Comparison of ENCODE assay signal across 8 mouse cellular contexts in the genomic region with DNA sequence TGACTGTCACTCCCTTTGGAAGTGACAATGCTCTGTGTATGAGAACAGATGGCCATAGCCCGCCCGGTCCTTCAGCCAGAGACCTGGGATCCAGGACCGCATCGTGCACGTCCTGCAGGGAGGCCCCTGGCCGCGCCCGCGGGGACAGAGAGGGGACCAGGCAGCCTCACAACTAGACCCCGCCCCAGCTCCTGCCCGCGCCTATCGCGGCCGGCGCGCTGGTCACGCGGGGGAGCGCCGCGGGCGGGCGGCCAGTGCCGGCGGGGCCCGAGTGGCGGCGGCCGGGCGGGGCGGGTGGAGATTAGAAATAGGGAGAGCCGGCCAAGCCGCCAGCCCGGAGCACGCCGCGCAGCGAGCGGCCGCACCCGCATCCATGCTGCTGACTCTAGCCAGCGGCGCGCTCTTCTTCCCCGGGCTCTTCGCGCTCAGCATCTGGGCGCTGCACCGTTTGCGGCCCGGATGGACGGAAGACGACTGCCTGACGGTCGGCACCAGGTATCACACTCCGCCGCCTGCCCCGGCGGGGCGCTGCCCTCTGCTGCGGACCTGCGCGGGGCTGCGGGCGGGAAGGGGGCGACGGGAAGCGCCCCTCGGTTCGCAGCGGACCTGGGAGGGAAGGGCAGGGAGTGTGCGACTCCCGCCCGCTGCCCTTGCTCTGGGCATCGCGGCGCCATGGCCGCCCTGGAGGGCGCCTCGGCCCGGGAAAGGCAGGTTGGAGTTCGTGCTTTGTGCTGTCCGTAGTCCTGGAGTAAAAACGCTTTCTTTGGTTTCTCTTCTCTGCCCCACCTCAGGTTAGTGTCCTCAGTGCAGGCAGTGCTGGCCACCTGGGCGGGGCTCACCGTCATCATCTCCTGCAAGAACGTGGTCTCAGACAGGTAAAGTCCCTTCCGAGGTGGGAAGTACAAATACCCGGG. TPM values are rescaled to one million over a fixed set of nuclear protein-coding genes. Genes with fewer than 3 reads are reported as not detected.
DNase-seq lines count a peak whose midpoint lies in the region; ATAC-seq and TF ChIP-seq lines count a peak whose summit lies in the region.

No protein-coding gene starts in this region.

- DNase-seq in ES-CJ7 (ENCODE audit: low read depth, low spot score): peak; percentile 28
- peak; percentile 90 to 93 for DNase-seq in cerebellum, adult 2 months
- peak; percentile 85 for DNase-seq in forebrain, postnatal 0 days
- DNase-seq in heart, postnatal 36 days: peak; percentile 88 to 90
- peak; percentile 85 to 88 for DNase-seq in layer of hippocampus, adult 2 months (ENCODE audit: low spot score in 2 of 2)
- DNase-seq in lung, adult 2 months: peak; percentile 83

- H3K27me3 ChIP-seq in cerebellum, adult 2 months (ENCODE audit: control insufficient read depth, insufficient read depth, low read length): no peaks in the 10 kb centered on the region
- H3K27me3 ChIP-seq in forebrain, postnatal 0 days (ENCODE audit: insufficient read depth, low read length): no peaks in the 10 kb centered on the region
- H3K27me3 ChIP-seq in neural tube, embryonic 14.5 days (ENCODE audit: control insufficient read depth, insufficient read depth, low read length): no peaks in the 10 kb centered on the region; the same call in 1 of the 2 replicates
- no peaks in the 10 kb centered on the region for H3K27me3 ChIP-seq in testis, adult 2 months (ENCODE audit: control insufficient read depth, insufficient read depth, low read length)

- peak overlapping the region; percentile 72 for H3K27ac ChIP-seq in cerebellum, adult 2 months (ENCODE audit: insufficient read depth, low read length)
- H3K27ac ChIP-seq in forebrain, postnatal 0 days (ENCODE audit: low read depth, low read length): peak overlapping the region; percentile 80
- peak overlapping the region; percentile 90 for H3K27ac ChIP-seq in layer of hippocampus, adult 2 months
- H3K27ac ChIP-seq in neural tube, embryonic 14.5 days (ENCODE audit: low read depth, low read length): peak overlapping the region; percentile 63
- no peak overlapping the region for H3K27ac ChIP-seq in testis, adult 2 months (ENCODE audit: control insufficient read depth, insufficient read depth, low read depth, low read length)

- peaks cover 26% of the 10 kb centered on the region for H3K36me3 ChIP-seq in forebrain, postnatal 0 days (ENCODE audit: insufficient read depth)
- 0 out of 2 replicates have a peak, but pooled peaks cover 4% of the 10 kb centered on the region for H3K36me3 ChIP-seq in neural tube, embryonic 14.5 days (ENCODE audit: control insufficient read depth, insufficient read depth, low read length)
- H3K36me3 ChIP-seq in testis, adult 2 months (ENCODE audit: control insufficient read depth, insufficient read depth, low read length): no peaks in the 10 kb centered on the region

- intact Hi-C loops in heart, postnatal 36 days (cut with DNase I): no loop called here

- ATAC-seq in forebrain, postnatal 0 days: peak; percentile 99
- peak; percentile 99 for ATAC-seq in neural tube, embryonic 14.5 days (ENCODE audit: low read depth)

- no peak for TF ChIP-seq CTCF in cerebellum, adult 2 months (IDR thresholded peaks at IDR 0.05; ENCODE audit: borderline replicate concordance, insufficient read depth, low read depth, low read length)
- TF ChIP-seq CTCF in forebrain, postnatal 0 days (IDR thresholded peaks at IDR 0.05; ENCODE audit: low read depth): peak; percentile 45
- TF ChIP-seq CTCF in layer of hippocampus, adult 2 months (conservative IDR thresholded peaks at IDR 0.05): peak; percentile 35
- no peak for TF ChIP-seq CTCF in lung, adult 2 months (IDR thresholded peaks at IDR 0.05; ENCODE audit: insufficient read depth, low read length)
- no peak for TF ChIP-seq CTCF in testis, adult 2 months (IDR thresholded peaks at IDR 0.05; ENCODE audit: control insufficient read depth, insufficient read depth, insufficient replicate concordance, low read depth, low read length)

- H3K4me1 ChIP-seq in cerebellum, adult 2 months (ENCODE audit: control insufficient read depth, insufficient read depth, low read length): peaks cover 4% of the 10 kb centered on the region; the same call in 1 of the 2 replicates
- no peaks in the 10 kb centered on the region for H3K4me1 ChIP-seq in forebrain, postnatal 0 days (ENCODE audit: insufficient read depth)
- H3K4me1 ChIP-seq in lung, adult 2 months (ENCODE audit: control insufficient read depth, insufficient read depth, low read length): peaks cover 2% of the 10 kb centered on the region; the same call in 1 of the 2 replicates
- H3K4me1 ChIP-seq in neural tube, embryonic 14.5 days (ENCODE audit: control insufficient read depth, insufficient read depth, low read length): peaks cover 11% of the 10 kb centered on the region
- peaks cover 7% of the 10 kb centered on the region for H3K4me1 ChIP-seq in testis, adult 2 months (ENCODE audit: control insufficient read depth, insufficient read depth, low read length)

- peak; percentile 82 for TF ChIP-seq POLR2A in cerebellum, adult 2 months (IDR thresholded peaks at IDR 0.05; ENCODE audit: borderline replicate concordance, insufficient read depth, low read length)
- TF ChIP-seq POLR2A in lung, adult 2 months (IDR thresholded peaks at IDR 0.05; ENCODE audit: borderline replicate concordance, extremely low read depth, low read depth, low read length): peak; percentile 78; the same call in 1 of the 2 replicates
- no peak for TF ChIP-seq POLR2A in testis, adult 2 months (IDR thresholded peaks at IDR 0.05; ENCODE audit: control insufficient read depth, low read depth, low read length)

- peak overlapping the region; percentile 80 for H3K4me3 ChIP-seq in cerebellum, adult 2 months (replicated peaks; ENCODE audit: insufficient read depth, low read depth, low read length)
- H3K4me3 ChIP-seq in forebrain, postnatal 0 days (ENCODE audit: low read depth, low read length): peak overlapping the region; percentile 90
- peak overlapping the region; percentile 96 for H3K4me3 ChIP-seq in layer of hippocampus, adult 2 months
- H3K4me3 ChIP-seq in lung, adult 2 months (replicated peaks; ENCODE audit: extremely low read depth, low read depth, low read length): peak overlapping the region; percentile 86
- peak overlapping the region; percentile 76 for H3K4me3 ChIP-seq in neural tube, embryonic 14.5 days (ENCODE audit: low read depth, low read length)
- peak overlapping the region; percentile 82 for H3K4me3 ChIP-seq in testis, adult 2 months (ENCODE audit: control insufficient read depth, low read depth, low read length)

- H3K9me3 ChIP-seq in forebrain, postnatal 0 days (ENCODE audit: low read length): no peaks in the 10 kb centered on the region
- no peaks in the 10 kb centered on the region for H3K9me3 ChIP-seq in neural tube, embryonic 14.5 days (ENCODE audit: control insufficient read depth, low read length)

- peak overlapping the region; percentile 90 for H3K9ac ChIP-seq in forebrain, postnatal 0 days
- H3K9ac ChIP-seq in neural tube, embryonic 14.5 days (replicated peaks; ENCODE audit: low read depth, low read length): peak overlapping the region; percentile 90

- peak overlapping the region; percentile 87 for H3K4me2 ChIP-seq in forebrain, postnatal 0 days (ENCODE audit: low read depth)
- peak overlapping the region; percentile 72 for H3K4me2 ChIP-seq in neural tube, embryonic 14.5 days (ENCODE audit: low read depth, low read length)

- 1% methylated on average over 89 of the region's 90 CpGs for WGBS in cerebellum, adult 2 months
- under 1% methylated on average over 73 of the region's 90 CpGs for WGBS in forebrain, postnatal 0 days
- WGBS in lung, adult 2 months: 1% methylated on average over 90 of the region's 90 CpGs
- under 1% methylated on average over 63 of the region's 90 CpGs for WGBS in neural tube, embryonic 14.5 days

RNA-seq across cellular contexts. Expression of a gene that starts 15.4 kb away (rescaled TPM):
- polyA plus RNA-seq in cerebellum, adult 2 months (2012; rRNA removed): 1.2 and 1.4 TPM in 2 replicates
- total RNA-seq in forebrain, postnatal 0 days (2014; rRNA removed): 0.43 TPM in 1 of 2 replicates, not detected in the other
- polyA plus RNA-seq in forebrain, postnatal 0 days (2015; fragmentation: Nextera tagmentation; extraction: Ambion mirVana): 0.89 and 1.2 TPM in 2 replicates
- under 1 TPM in 1 of 2 experiments, not detected in 1; 0.49 TPM for total RNA-seq in heart, postnatal 36 days (2021)
- total RNA-seq in layer of hippocampus, adult 2 months (2021): 1 to 10 TPM in 1 of 2 experiments, under 1 TPM in 1; 0.91 to 1.6 TPM
- polyA plus RNA-seq in lung, adult 2 months (2012; rRNA removed): 0.76 TPM in 1 of 2 replicates, not detected in the other
- not detected in 2 replicates for polyA plus RNA-seq in neural tube, embryonic 14.5 days (2014; fragmentation: Nextera tagmentation; extraction: Ambion mirVana)
- polyA plus RNA-seq in testis, adult 2 months (2012; rRNA removed): 2,170 and 2,532 TPM in 2 replicates

RNA-seq across cellular contexts. Expression of a gene that starts 15.4 kb away (rescaled TPM):
- 7.9 and 8.5 TPM in 2 replicates for polyA plus RNA-seq in cerebellum, adult 2 months (2012; rRNA removed)
- total RNA-seq in forebrain, postnatal 0 days (2014; rRNA removed): 11.5 and 12.2 TPM in 2 replicates
- polyA plus RNA-seq in forebrain, postnatal 0 days (2015; fragmentation: Nextera tagmentation; extraction: Ambion mirVana): 6.9 and 8.7 TPM in 2 replicates
- 1 to 10 TPM; 2.3 to 4.5 TPM for total RNA-seq in heart, postnatal 36 days (2021)
- 1 to 10 TPM; 4.9 to 5.6 TPM for total RNA-seq in layer of hippocampus, adult 2 months (2021)
- 5.7 and 6.6 TPM in 2 replicates for polyA plus RNA-seq in lung, adult 2 months (2012; rRNA removed)
- polyA plus RNA-seq in neural tube, embryonic 14.5 days (2014; fragmentation: Nextera tagmentation; extraction: Ambion mirVana): 13.8 and 16.6 TPM in 2 replicates
- 39.6 and 40.8 TPM in 2 replicates for polyA plus RNA-seq in testis, adult 2 months (2012; rRNA removed)

RNA-seq across cellular contexts. Expression of a gene that starts 22.5 kb away (rescaled TPM):
- 25.7 and 29.2 TPM in 2 replicates for polyA plus RNA-seq in cerebellum, adult 2 months (2012; rRNA removed)
- 25.1 TPM in 2 replicates for total RNA-seq in forebrain, postnatal 0 days (2014; rRNA removed)
- 14.3 and 17.4 TPM in 2 replicates for polyA plus RNA-seq in forebrain, postnatal 0 days (2015; fragmentation: Nextera tagmentation; extraction: Ambion mirVana)
- 1 to 10 TPM; 2.5 to 3.0 TPM for total RNA-seq in heart, postnatal 36 days (2021)
- 10 to 100 TPM; 17.7 to 20.9 TPM for total RNA-seq in layer of hippocampus, adult 2 months (2021)
- 26.3 and 115 TPM in 2 replicates for polyA plus RNA-seq in lung, adult 2 months (2012; rRNA removed)
- polyA plus RNA-seq in neural tube, embryonic 14.5 days (2014; fragmentation: Nextera tagmentation; extraction: Ambion mirVana): 28.8 and 30.2 TPM in 2 replicates
- polyA plus RNA-seq in testis, adult 2 months (2012; rRNA removed): 2.4 and 3.2 TPM in 2 replicates

RNA-seq across cellular contexts. Expression of a gene that starts 22.6 kb away (rescaled TPM):
- polyA plus RNA-seq in cerebellum, adult 2 months (2012; rRNA removed): 64.3 and 70.8 TPM in 2 replicates
- total RNA-seq in forebrain, postnatal 0 days (2014; rRNA removed): 49.4 and 56.6 TPM in 2 replicates
- 59.1 and 63.2 TPM in 2 replicates for polyA plus RNA-seq in forebrain, postnatal 0 days (2015; fragmentation: Nextera tagmentation; extraction: Ambion mirVana)
- total RNA-seq in heart, postnatal 36 days (2021): 10 to 100 TPM; 30.0 to 30.1 TPM
- 100 to 1,000 TPM in 1 of 2 experiments, 10 to 100 TPM in 1; 97.1 to 103 TPM for total RNA-seq in layer of hippocampus, adult 2 months (2021)
- 16.3 and 22.2 TPM in 2 replicates for polyA plus RNA-seq in lung, adult 2 months (2012; rRNA removed)
- 71.0 and 72.8 TPM in 2 replicates for polyA plus RNA-seq in neural tube, embryonic 14.5 days (2014; fragmentation: Nextera tagmentation; extraction: Ambion mirVana)
- polyA plus RNA-seq in testis, adult 2 months (2012; rRNA removed): 11.5 and 11.7 TPM in 2 replicates

RNA-seq across cellular contexts. Expression of a gene that starts 41.5 kb away (rescaled TPM):
- polyA plus RNA-seq in cerebellum, adult 2 months (2012; rRNA removed): 19.9 and 21.3 TPM in 2 replicates
- total RNA-seq in forebrain, postnatal 0 days (2014; rRNA removed): 15.1 and 18.2 TPM in 2 replicates
- polyA plus RNA-seq in forebrain, postnatal 0 days (2015; fragmentation: Nextera tagmentation; extraction: Ambion mirVana): 20.8 and 22.2 TPM in 2 replicates
- 10 to 100 TPM; 20.5 to 27.9 TPM for total RNA-seq in heart, postnatal 36 days (2021)
- total RNA-seq in layer of hippocampus, adult 2 months (2021): 10 to 100 TPM; 15.7 to 18.3 TPM
- polyA plus RNA-seq in lung, adult 2 months (2012; rRNA removed): 3.3 and 3.6 TPM in 2 replicates
- 23.8 and 25.4 TPM in 2 replicates for polyA plus RNA-seq in neural tube, embryonic 14.5 days (2014; fragmentation: Nextera tagmentation; extraction: Ambion mirVana)
- polyA plus RNA-seq in testis, adult 2 months (2012; rRNA removed): 3.0 and 4.3 TPM in 2 replicates

Comparison
In these comparisons a context has a peak if more than half of its experiments do, and no peak if none do; other contexts are left out.
1. DNase-seq: peak in every context shown above with its lines; median percentile 92 in cerebellum, adult 2 months; 89 in heart, postnatal 36 days; 86 in layer of hippocampus, adult 2 months; 85 in forebrain, postnatal 0 days; 83 in lung, adult 2 months; 28 in ES-CJ7.
2. CTCF ChIP-seq: peak in forebrain, postnatal 0 days (single experiment) and layer of hippocampus, adult 2 months (single experiment); none in cerebellum, adult 2 months (single experiment), lung, adult 2 months (single experiment) and testis, adult 2 months (single experiment).
3. RNA of a gene that starts 15.4 kb away (polyA plus RNA-seq): 2,170 to 2,532 TPM in testis, adult 2 months; 1.2 to 1.4 TPM in cerebellum, adult 2 months, 0.89 to 1.2 TPM in forebrain, postnatal 0 days, 0.76 TPM in lung, adult 2 months and not detected in neural tube, embryonic 14.5 days; every median in the first group is over 100 times any median in the second.
4. Peak in every context shown above with its lines, with median percentiles within 50 percentile points of each other: H3K4me3 ChIP-seq.